Mouse (Mus musculus): ENCODE results near the gene Dio3. TPM values are rescaled to one million over a fixed set of nuclear protein-coding genes. Genes with fewer than 3 reads are reported as not detected.

Gene Dio3
- polyA plus RNA-seq (2016; fragmentation: Nextera tagmentation; extraction: Ambion mirVana): 0.78 and 0.85 TPM in 2 replicates

GRCm38 (mm10) chr12:110278853-110279252 is at the start of gene Dio3:
Dio3 (plus strand) TSS chr12:110279068.
- Histone ChIP-seq H3K36me3 (no peaks in the 10 kb centered on the region), H3K4me1 (peaks cover 41% of the 10 kb centered on the region), H3K9me3 (replicated peaks) (no peaks in the 10 kb centered on the region), H3K27me3 (ENCODE audit: low read depth, poor library complexity, severe bottlenecking) (peaks cover 100% of the 10 kb centered on the region), H3K27ac (replicated peaks) (no peak within 1 kb of the TSS; the same call in 1 of the 2 replicates), H3K4me3 (peak within 1 kb of the TSS; percentile 52)
- DNase-seq (ENCODE audit: low spot score): peak; percentile 63
- 2% methylated on average over 34 of the region's 34 CpGs for WGBS

- Histone ChIP-seq H3K4me3 (no peak overlapping the region), H3K36me3 (no peaks in the 10 kb centered on the region), H3K27ac (replicated peaks) (no peak overlapping the region), H3K9me3 (replicated peaks) (no peaks in the 10 kb centered on the region), H3K4me1 (peaks cover 34% of the 10 kb centered on the region), H3K27me3 (ENCODE audit: low read depth, poor library complexity, severe bottlenecking) (peaks cover 57% of the 10 kb centered on the region)
- WGBS: 88% methylated on average over 7 of the region's 7 CpGs
- DNase-seq (ENCODE audit: low spot score): no peak
These were observed 48.6 kb upstream of the Dio3 start for GRCm38 (mm10) chr12:110230296-110230695.

DNA sequence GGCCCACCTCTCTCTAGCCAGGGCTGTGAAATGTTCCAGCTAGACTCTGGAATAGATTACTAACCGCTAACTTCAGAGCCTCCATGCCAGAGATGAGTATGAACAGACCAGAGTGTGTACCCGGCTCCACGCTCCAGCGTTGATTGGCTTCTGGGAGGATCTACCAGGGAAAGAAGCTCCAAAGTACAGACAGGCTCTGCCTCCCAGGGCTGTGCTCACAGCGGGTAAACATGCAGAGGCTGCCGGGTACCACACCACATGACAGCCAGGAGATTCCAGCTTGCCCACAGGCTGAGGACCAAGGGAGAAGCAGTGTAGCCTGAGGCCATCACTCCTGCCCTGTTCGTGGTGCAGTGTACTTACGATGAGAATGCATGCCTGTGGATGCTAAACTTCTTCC is 48.1 kb upstream of the Dio3 start:
- Histone ChIP-seq H3K36me3 (no peaks in the 10 kb centered on the region), H3K4me3 (no peak overlapping the region), H3K27ac (replicated peaks) (no peak overlapping the region), H3K9me3 (replicated peaks) (no peaks in the 10 kb centered on the region), H3K27me3 (ENCODE audit: low read depth, poor library complexity, severe bottlenecking) (peaks cover 59% of the 10 kb centered on the region), H3K4me1 (peaks cover 34% of the 10 kb centered on the region)
- 80% methylated on average over 8 of the region's 8 CpGs for WGBS
- DNase-seq (ENCODE audit: low spot score): no peak

- peak; percentile 52 for DNase-seq (ENCODE audit: low spot score)
- H3K36me3 ChIP-seq: no peaks in the 10 kb centered on the region
- H3K4me1 ChIP-seq: peaks cover 39% of the 10 kb centered on the region
- no peaks in the 10 kb centered on the region for H3K9me3 ChIP-seq (replicated peaks)
- WGBS: 41% methylated on average over 13 of the region's 13 CpGs
- H3K27me3 ChIP-seq (ENCODE audit: low read depth, poor library complexity, severe bottlenecking): peaks cover 59% of the 10 kb centered on the region
- H3K4me3 ChIP-seq: no peak overlapping the region
- H3K27ac ChIP-seq (replicated peaks): peak overlapping the region; percentile 46; the same call in 1 of the 2 replicates
These were observed 46.9 kb upstream of the Dio3 start for GRCm38 (mm10) chr12:110231709-110232600.

DNA sequence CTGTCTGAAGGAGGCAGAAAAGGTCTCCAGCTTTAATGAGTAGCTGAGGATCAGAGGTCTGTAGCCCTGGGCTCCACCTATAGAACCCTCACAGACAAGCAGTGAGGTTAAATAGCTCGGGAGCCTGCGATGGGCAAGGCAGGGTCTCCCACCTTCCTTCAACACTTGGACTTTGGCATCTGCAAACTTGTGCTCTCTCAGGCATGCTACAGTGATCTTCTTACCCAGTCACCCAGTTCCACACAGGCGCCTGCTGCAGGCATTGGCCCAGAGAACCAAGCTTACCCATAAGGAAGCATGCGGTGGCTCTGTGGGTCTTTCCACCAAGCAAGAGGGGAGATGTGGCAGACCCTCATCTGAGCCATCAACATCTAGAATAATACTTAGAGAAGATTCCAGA is 43.0 kb upstream of the Dio3 start:
- no peaks in the 10 kb centered on the region for H3K9me3 ChIP-seq (replicated peaks)
- WGBS: 96% methylated on average over 4 of the region's 4 CpGs

DNA sequence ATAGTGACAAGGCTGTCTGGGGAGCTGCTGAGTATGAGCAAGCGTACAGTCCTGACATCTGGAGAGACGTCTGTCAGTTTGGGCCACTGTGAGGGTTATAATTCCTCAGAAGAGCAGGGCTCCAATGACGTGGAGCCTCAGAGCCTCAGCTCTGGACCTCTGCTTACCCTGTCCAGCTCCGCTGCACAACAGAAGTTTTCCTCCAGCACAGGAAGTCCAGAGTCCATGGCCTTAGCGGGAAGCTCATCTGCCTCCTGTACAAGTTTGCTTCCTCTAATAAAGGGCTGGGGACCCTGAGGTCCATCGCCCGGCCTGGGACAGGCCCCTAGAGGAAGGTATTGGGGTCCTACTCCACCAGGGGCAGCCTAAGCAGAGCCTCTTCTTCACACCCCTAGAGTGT is 41.8 kb upstream of the Dio3 start:
- Histone ChIP-seq H3K4me3 (no peak overlapping the region), H3K4me1 (peaks cover 22% of the 10 kb centered on the region), H3K9me3 (replicated peaks) (no peaks in the 10 kb centered on the region), H3K27me3 (ENCODE audit: low read depth, poor library complexity, severe bottlenecking) (peaks cover 39% of the 10 kb centered on the region), H3K36me3 (no peaks in the 10 kb centered on the region), H3K27ac (replicated peaks) (no peak overlapping the region)
- 88% methylated on average over 7 of the region's 7 CpGs for WGBS
- DNase-seq (ENCODE audit: low spot score): no peak

More for the DNA sequence above, 43.0 kb upstream of the Dio3 start:
- H3K36me3 ChIP-seq: no peaks in the 10 kb centered on the region
- no peak overlapping the region for H3K4me3 ChIP-seq
- H3K27ac ChIP-seq (replicated peaks): no peak overlapping the region
- peaks cover 33% of the 10 kb centered on the region for H3K4me1 ChIP-seq
- DNase-seq (ENCODE audit: low spot score): no peak
- peaks cover 50% of the 10 kb centered on the region for H3K27me3 ChIP-seq (ENCODE audit: low read depth, poor library complexity, severe bottlenecking)

DNA sequence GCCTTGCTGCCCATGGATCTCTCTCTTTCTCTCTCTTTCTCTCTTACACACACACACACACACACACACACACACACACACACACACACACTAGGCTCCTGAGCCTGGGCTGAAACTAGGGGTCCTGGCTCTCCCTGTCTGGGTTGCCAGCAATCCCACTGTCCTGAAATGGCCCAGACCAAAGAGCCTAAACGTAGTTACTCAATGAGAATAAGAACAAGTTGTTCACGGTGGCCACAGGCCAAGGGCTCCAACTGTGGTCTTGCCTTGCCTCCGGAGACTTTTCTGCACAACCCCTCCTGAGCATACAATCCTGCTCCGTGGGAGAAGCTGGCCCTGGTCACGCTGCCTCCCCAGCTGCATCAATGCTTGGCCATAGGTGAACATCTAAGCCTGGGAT is 39.5 kb upstream of the Dio3 start:
- Histone ChIP-seq H3K4me1 (peaks cover 6% of the 10 kb centered on the region), H3K36me3 (no peaks in the 10 kb centered on the region), H3K4me3 (no peak overlapping the region), H3K27me3 (ENCODE audit: low read depth, poor library complexity, severe bottlenecking) (peaks cover 17% of the 10 kb centered on the region; the same call in 1 of the 2 replicates), H3K27ac (replicated peaks) (no peak overlapping the region), H3K9me3 (replicated peaks) (no peaks in the 10 kb centered on the region)
- DNase-seq (ENCODE audit: low spot score): no peak
- WGBS: 90% methylated on average over 5 of the region's 5 CpGs

DNA sequence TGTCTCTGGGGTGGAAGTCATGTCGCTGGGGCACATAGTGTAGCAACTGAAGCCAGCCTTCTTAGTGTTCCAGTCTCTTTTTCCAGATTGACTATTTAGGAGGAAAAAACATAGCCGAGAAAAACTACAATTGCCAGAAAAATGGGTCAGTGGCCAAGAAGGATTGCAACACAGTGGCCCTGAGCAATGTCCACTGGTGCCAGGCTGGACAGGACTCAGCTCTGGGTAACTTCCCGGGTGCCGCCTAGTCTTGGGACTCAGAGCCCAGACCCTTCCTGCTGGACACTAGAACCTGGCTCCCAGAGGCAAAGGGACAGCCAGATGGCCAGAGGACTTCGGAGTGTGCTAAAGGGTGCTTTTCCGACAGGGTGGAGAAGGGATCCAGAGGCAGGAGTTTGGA is 34.3 kb upstream of the Dio3 start:
- Histone ChIP-seq H3K27me3 (ENCODE audit: low read depth, poor library complexity, severe bottlenecking) (0 out of 2 replicates have a peak, but pooled peaks cover 5% of the 10 kb centered on the region), H3K9me3 (replicated peaks) (no peaks in the 10 kb centered on the region), H3K27ac (replicated peaks) (no peak overlapping the region), H3K4me1 (no peaks in the 10 kb centered on the region), H3K4me3 (no peak overlapping the region), H3K36me3 (no peaks in the 10 kb centered on the region)
- no peak for DNase-seq (ENCODE audit: low spot score)
- WGBS: 87% methylated on average over 6 of the region's 6 CpGs

DNA sequence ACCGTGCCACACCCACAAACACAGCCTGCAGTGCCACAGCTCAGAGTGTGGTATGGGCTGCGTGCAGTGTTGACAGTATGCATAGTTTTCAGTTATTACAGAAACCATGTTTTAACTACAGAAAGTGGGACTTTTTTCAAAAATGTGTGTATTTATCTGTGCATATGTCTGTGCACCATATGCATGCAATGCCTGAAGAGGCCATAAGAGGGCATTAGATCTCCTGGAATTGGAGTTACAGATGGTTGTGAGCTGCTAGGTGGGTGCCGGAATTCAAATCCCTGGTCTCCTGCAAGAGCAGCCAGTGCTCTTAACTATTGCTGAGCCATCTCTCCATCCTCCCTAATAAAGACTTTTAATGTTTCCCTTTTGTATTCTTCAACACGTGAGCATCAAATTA is 33.4 kb upstream of the Dio3 start:
- Histone ChIP-seq H3K36me3 (no peaks in the 10 kb centered on the region), H3K4me3 (no peak overlapping the region), H3K27ac (replicated peaks) (no peak overlapping the region), H3K27me3 (ENCODE audit: low read depth, poor library complexity, severe bottlenecking) (no peaks in the 10 kb centered on the region), H3K9me3 (replicated peaks) (no peaks in the 10 kb centered on the region), H3K4me1 (no peaks in the 10 kb centered on the region)
- no peak for DNase-seq (ENCODE audit: low spot score)
- WGBS: 91% methylated on average over 4 of the region's 4 CpGs

- Histone ChIP-seq H3K27me3 (ENCODE audit: low read depth, poor library complexity, severe bottlenecking) (peaks cover 21% of the 10 kb centered on the region), H3K9me3 (replicated peaks) (no peaks in the 10 kb centered on the region), H3K36me3 (no peaks in the 10 kb centered on the region), H3K27ac (replicated peaks) (no peak overlapping the region), H3K4me1 (peaks cover 26% of the 10 kb centered on the region), H3K4me3 (no peak overlapping the region)
- 34% methylated on average over 10 of the region's 10 CpGs for WGBS
- no peak for DNase-seq (ENCODE audit: low spot score)
These were observed 26.7 kb upstream of the Dio3 start for GRCm38 (mm10) chr12:110252163-110252575.

- Histone ChIP-seq H3K4me1 (peaks cover 26% of the 10 kb centered on the region), H3K36me3 (no peaks in the 10 kb centered on the region), H3K4me3 (no peak overlapping the region), H3K9me3 (replicated peaks) (no peaks in the 10 kb centered on the region), H3K27me3 (ENCODE audit: low read depth, poor library complexity, severe bottlenecking) (peaks cover 27% of the 10 kb centered on the region), H3K27ac (replicated peaks) (no peak overlapping the region)
- no peak for DNase-seq (ENCODE audit: low spot score)
- 57% methylated on average over 10 of the region's 10 CpGs for WGBS
These were observed 23.1 kb upstream of the Dio3 start for GRCm38 (mm10) chr12:110255731-110256130.

- H3K27me3 ChIP-seq (ENCODE audit: low read depth, poor library complexity, severe bottlenecking): peaks cover 27% of the 10 kb centered on the region
- no peak overlapping the region for H3K27ac ChIP-seq (replicated peaks)
- no peaks in the 10 kb centered on the region for H3K9me3 ChIP-seq (replicated peaks)
- no peaks in the 10 kb centered on the region for H3K36me3 ChIP-seq
- H3K4me3 ChIP-seq: no peak overlapping the region
- 52% methylated on average over 14 of the region's 14 CpGs for WGBS
- H3K4me1 ChIP-seq: peaks cover 23% of the 10 kb centered on the region
- DNase-seq (ENCODE audit: low spot score): no peak
These were observed 22.2 kb upstream of the Dio3 start for GRCm38 (mm10) chr12:110256478-110257220.

GRCm38 (mm10) chr12:110268226-110268625 is 10.6 kb upstream of the Dio3 start:
- DNase-seq (ENCODE audit: low spot score): no peak
- WGBS: 85% methylated on average over 3 of the region's 3 CpGs
- no peaks in the 10 kb centered on the region for H3K9me3 ChIP-seq (replicated peaks)
- no peak overlapping the region for H3K4me3 ChIP-seq
- H3K27ac ChIP-seq (replicated peaks): no peak overlapping the region
- peaks cover 25% of the 10 kb centered on the region for H3K27me3 ChIP-seq (ENCODE audit: low read depth, poor library complexity, severe bottlenecking)
- H3K4me1 ChIP-seq: no peaks in the 10 kb centered on the region
- no peaks in the 10 kb centered on the region for H3K36me3 ChIP-seq

Measured in midbrain, embryonic 10.5 days (tissue).